Mouse (Mus musculus): ENCODE data around the gene Prox1.

The Prox1 gene

GRCm38 (mm10) chr1:190169911-190170818 is at the start of gene Prox1:
Gene Prox1 (minus strand): TSS chr1:190170714.
- peak in 1 of 2 experiments; percentile 6 for DNase-seq

- no peak for DNase-seq
Measured at GRCm38 (mm10) chr1:190216621-190217020, 46.1 kb upstream of the Prox1 start.

- no peak for DNase-seq
Measured at GRCm38 (mm10) chr1:190214626-190215025, 44.1 kb upstream of the Prox1 start.

GRCm38 (mm10) chr1:190213175-190213574 is 42.7 kb upstream of the Prox1 start:
- DNase-seq, result no peak

GRCm38 (mm10) chr1:190207246-190207645 is 36.7 kb upstream of the Prox1 start:
- no peak for DNase-seq

- no peak for DNase-seq
Measured at GRCm38 (mm10) chr1:190205691-190206090, 35.2 kb upstream of the Prox1 start.

GRCm38 (mm10) chr1:190204378-190205070 is 34.0 kb upstream of the Prox1 start:
- DNase-seq, result no peak

- DNase-seq, result no peak
Measured at GRCm38 (mm10) chr1:190201696-190202095, 31.2 kb upstream of the Prox1 start.

- no peak for DNase-seq
Measured at GRCm38 (mm10) chr1:190200996-190201395, 30.5 kb upstream of the Prox1 start.

- no peak for DNase-seq
Measured at GRCm38 (mm10) chr1:190198247-190198646, 27.7 kb upstream of the Prox1 start.

- no peak for DNase-seq
Measured at GRCm38 (mm10) chr1:190192011-190192410, 21.5 kb upstream of the Prox1 start.

GRCm38 (mm10) chr1:190190231-190190965 is 19.9 kb upstream of the Prox1 start:
- no peak for DNase-seq

GRCm38 (mm10) chr1:190189125-190189524 is 18.6 kb upstream of the Prox1 start:
- no peak for DNase-seq

- no peak for DNase-seq
Measured at GRCm38 (mm10) chr1:190186336-190186735, 15.8 kb upstream of the Prox1 start.

- DNase-seq, result no peak
Measured at GRCm38 (mm10) chr1:190185284-190185683, 14.8 kb upstream of the Prox1 start.

GRCm38 (mm10) chr1:190183574-190183973 is 13.1 kb upstream of the Prox1 start:
- DNase-seq, result no peak

- no peak for DNase-seq
Measured at GRCm38 (mm10) chr1:190181765-190182164, 11.3 kb upstream of the Prox1 start.

GRCm38 (mm10) chr1:190180861-190181260 is 10.3 kb upstream of the Prox1 start:
- no peak for DNase-seq

- DNase-seq, result no peak
Measured at GRCm38 (mm10) chr1:190176961-190177360, 6.4 kb upstream of the Prox1 start.

GRCm38 (mm10) chr1:190174671-190175661 is 4.5 kb upstream of the Prox1 start:
- no peak for DNase-seq

GRCm38 (mm10) chr1:190174231-190174630 is 3.7 kb upstream of the Prox1 start:
- no peak for DNase-seq

GRCm38 (mm10) chr1:190173596-190173995 is 3.1 kb upstream of the Prox1 start:
- DNase-seq, result no peak

Measured in thymus, postnatal 36 days (tissue).